Mouse (Mus musculus) megakaryocyte, embryonic 14.5 days (primary cell): ENCODE measurements around the gene Eef1akmt3. TPM values are rescaled to one million over a fixed set of nuclear protein-coding genes. Genes with fewer than 3 reads are reported as not detected.
"Not testable (repeated sequence)": the region's sequence is repeated elsewhere in the genome, so short reads cannot be mapped to it uniquely, and the experiment has no call there.

Experiments
- H3K27me3 ChIP-seq: replicated peaks from 2 replicates; pipeline ENCODE3; 2012; ENCODE audit warnings: inconsistent platforms
- H3K36me3 ChIP-seq: replicated peaks from 2 replicates; pipeline ENCODE3; 2012; ENCODE audit warnings: low read length, inconsistent platforms, mixed read lengths
- H3K4me1 ChIP-seq: 2 replicates; pipeline ENCODE4 v1.6.1; 2012; ENCODE audit warnings: inconsistent platforms
- H3K4me3 ChIP-seq: replicated peaks from 2 replicates; pipeline ENCODE3; 2012; ENCODE audit warnings: moderate library complexity, mild to moderate bottlenecking, inconsistent platforms
- H3K9me3 ChIP-seq: 2 replicates; pipeline ENCODE4 v1.6.1; 2012; ENCODE audit warnings: inconsistent platforms
- FLI1 ChIP-seq: IDR thresholded peaks from 2 replicates; pipeline ENCODE4 v1.6.1; 2012; ENCODE audit warnings: low read length, inconsistent platforms, mixed read lengths
- GATA1 ChIP-seq: IDR thresholded peaks from 3 replicates; pipeline ENCODE4 v1.6.1; 2012; ENCODE audit warnings: mixed read lengths, low read length, inconsistent platforms, borderline replicate concordance
- polyA plus RNA-seq: library from polyadenylated mRNA; stranded (reverse); fragments of >175 nt; gene quantifications from 2 replicates; pipeline ENCODE4 v1.2.3, GENCODE M21; 2012; ENCODE audit warnings: low replicate concordance; ENCODE audit not compliant: insufficient read depth

Eef1akmt3 gene
- polyA plus RNA-seq, 1 experiment, result 0.08 TPM

DNA sequence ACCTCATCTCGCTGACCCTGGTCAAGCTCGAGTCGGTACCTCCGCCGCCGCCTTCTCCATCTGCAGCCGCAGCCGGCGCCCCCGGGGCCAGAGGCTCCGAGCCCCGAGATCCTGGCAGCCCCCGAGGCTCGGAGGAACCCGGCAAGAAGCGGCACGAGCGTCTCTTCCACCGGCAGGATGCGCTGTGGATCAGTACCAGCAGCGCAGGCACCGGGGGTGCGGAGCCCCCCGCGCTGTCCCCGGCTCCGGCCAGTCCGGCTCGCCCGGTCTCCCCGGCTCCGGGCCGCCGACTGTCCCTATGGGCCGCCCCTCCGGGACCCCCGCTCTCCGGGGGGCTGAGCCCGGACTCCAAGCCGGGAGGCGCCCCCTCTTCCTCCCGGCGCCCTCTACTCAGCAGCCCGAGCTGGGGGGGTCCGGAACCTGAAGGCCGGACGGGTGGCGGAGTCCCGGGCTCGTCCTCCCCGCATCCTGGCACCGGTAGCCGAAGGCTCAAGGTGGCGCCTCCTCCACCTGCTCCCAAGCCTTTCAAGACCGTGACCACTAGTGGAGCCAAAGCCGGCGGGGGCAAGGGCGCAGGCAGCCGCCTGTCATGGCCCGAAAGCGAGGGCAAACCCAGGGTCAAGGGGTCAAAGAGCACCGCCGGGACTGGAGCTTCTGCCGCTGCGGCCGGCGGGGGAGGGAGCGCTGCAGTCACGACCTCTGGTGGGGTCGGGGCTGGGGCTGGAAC lies 38.5 kb upstream of the Eef1akmt3 start:
- TF ChIP-seq FLI1 (no peak), GATA1 (no peak)
- H3K27me3 ChIP-seq, result no peaks in the 10 kb centered on the region
- H3K4me1 ChIP-seq, result peaks cover 50% of the 10 kb centered on the region
- H3K4me3 ChIP-seq, result no peak overlapping the region
- peaks cover 6% of the 10 kb centered on the region; the same call in 1 of the 2 replicates for H3K9me3 ChIP-seq
- H3K36me3 ChIP-seq, result peaks cover 72% of the 10 kb centered on the region

DNA sequence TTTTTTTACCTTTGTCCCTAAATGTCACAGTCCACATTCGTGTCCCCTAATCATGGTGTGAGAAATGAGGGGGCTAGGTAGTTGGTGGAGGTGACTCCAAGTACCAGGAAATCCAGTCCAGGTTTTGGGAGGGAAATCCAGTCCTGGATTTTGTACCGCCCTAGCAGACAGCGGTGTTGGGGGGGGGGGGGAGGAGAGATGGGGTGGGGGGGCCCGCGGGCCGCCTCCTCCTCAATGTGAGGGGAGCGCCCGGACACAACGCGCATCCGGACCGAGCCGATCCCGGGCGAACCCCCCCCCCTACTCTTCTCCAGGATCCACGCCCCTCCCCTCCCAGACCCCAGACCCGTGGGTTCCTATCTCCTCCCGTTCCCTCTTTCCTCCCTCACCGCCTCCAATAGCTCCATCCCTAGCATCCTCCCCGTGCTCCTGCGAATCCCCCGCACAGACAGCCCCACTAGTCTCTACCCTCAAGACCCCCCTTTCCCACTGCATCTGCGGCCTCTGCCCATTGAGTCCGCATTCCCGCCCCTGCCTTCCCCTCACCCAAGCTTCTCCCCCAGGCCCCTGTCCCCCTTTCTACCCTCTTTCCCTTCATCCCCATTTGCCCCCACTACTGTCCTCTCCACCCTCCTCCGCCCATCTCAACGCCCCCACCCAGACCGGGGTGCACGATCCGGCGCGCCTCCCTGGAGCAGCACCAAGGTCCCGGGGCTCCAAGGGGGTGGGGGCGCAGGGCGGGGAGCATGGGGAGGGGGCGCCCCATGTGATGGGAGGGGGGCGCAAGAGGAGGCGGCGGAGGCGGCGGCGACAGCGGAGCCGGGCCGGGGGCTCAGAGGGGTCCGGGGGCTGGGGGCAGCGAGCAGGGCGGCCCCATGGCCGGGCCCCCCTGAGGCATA lies 37.6 kb upstream of the Eef1akmt3 start:
- no peak for TF ChIP-seq FLI1
- no peak for TF ChIP-seq GATA1
- Histone ChIP-seq H3K4me1 (peaks cover 51% of the 10 kb centered on the region), H3K4me3 (no peak overlapping the region), H3K9me3 (peaks cover 6% of the 10 kb centered on the region; the same call in 1 of the 2 replicates), H3K36me3 (peaks cover 63% of the 10 kb centered on the region), H3K27me3 (no peaks in the 10 kb centered on the region)

DNA sequence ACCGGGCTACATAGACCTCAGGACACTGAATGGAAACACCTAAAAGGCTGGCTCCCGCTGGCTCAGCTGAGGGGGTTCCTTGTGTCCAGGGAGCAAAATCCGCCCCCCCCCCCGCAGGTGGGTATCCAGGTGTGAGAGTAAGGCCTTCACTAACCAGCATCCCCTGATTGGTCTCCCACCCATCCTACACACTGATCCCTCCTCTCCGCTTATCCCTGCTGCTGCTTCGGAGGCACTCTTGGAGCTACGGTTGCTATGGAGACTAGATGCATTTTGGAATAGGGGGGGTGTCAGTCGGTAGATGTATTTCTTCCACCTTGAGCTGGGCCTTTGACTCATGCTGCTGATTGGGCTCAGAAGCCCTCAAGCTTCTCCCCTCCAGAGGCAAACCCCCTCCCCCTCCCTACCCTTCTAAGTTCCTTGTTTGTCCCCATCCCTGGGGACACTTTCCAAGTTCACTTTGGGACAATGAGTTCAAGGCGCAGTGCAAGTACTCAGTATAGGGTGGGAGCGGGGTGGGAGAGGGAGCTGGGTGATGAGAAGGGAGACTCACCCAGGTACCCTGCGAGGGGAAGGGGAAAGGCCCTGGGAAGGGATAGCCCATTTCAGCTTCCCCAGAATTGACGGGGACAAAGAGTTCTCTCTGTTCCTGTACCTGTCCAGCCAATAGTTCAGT lies 36.8 kb upstream of the Eef1akmt3 start:
- peaks cover 44% of the 10 kb centered on the region for H3K4me1 ChIP-seq

DNA sequence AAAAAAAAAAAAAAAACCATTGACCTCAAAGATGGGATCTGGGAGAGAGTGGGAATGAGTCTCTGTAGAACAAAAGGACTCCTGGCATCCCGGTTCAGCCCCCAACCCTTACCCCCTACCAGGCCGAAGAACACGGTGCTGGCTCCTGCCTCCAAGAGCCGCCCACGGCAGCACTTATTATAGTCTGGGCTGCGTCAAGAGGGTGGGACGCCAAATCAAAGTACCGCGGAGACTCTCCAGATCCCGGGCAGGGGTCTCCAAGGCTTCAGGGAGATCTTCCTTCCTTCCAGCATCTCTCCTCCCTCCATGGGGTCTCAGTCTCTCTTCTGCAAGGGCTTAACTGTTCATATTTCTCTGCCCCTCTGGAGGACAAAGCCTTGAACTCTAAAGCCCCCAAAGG lies 36.2 kb upstream of the Eef1akmt3 start:
- no peak overlapping the region for H3K4me3 ChIP-seq

More for the DNA sequence above, 36.8 kb upstream of the Eef1akmt3 start:
- Histone ChIP-seq H3K4me3 (no peak overlapping the region), H3K27me3 (no peaks in the 10 kb centered on the region), H3K36me3 (peaks cover 55% of the 10 kb centered on the region), H3K9me3 (peaks cover 6% of the 10 kb centered on the region; the same call in 1 of the 2 replicates)
- TF ChIP-seq FLI1 (no peak), GATA1 (no peak)

DNA sequence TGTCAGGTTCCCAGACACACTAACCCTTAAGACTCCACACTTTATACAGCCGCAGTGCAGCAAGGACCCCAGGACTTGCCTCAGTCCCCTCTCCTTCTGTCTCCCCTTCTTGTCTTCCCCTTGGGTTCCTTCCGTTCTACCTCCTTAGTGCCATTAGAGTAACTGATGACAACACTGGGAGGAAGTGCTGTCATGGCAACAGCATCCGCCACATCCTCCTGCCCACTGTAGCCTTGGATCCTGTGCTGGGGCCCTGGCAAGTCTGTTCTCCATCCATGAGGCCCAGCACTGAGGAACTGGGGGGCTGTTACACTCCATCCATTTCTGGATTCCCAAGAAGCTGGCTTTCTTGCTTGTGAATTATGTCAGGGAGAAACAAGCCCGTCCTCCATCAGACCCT lies 34.8 kb upstream of the Eef1akmt3 start:
- Histone ChIP-seq H3K9me3 (peaks cover 6% of the 10 kb centered on the region; the same call in 1 of the 2 replicates), H3K36me3 (peaks cover 35% of the 10 kb centered on the region), H3K27me3 (no peaks in the 10 kb centered on the region), H3K4me1 (peaks cover 43% of the 10 kb centered on the region), H3K4me3 (peak overlapping the region; percentile 95)
- TF ChIP-seq FLI1, result no peak
- TF ChIP-seq GATA1, result no peak

More for the DNA sequence above, 36.2 kb upstream of the Eef1akmt3 start:
- peaks cover 49% of the 10 kb centered on the region for H3K36me3 ChIP-seq
- peaks cover 38% of the 10 kb centered on the region for H3K4me1 ChIP-seq
- TF ChIP-seq FLI1 (no peak), GATA1 (no peak)
- peaks cover 6% of the 10 kb centered on the region; the same call in 1 of the 2 replicates for H3K9me3 ChIP-seq
- no peaks in the 10 kb centered on the region for H3K27me3 ChIP-seq

GRCm38 (mm10) chr10:127075651-127076050 lies 34.3 kb upstream of the Eef1akmt3 start:
- Histone ChIP-seq H3K27me3 (no peaks in the 10 kb centered on the region), H3K36me3 (peaks cover 30% of the 10 kb centered on the region), H3K4me1 (peaks cover 47% of the 10 kb centered on the region), H3K4me3 (peak overlapping the region; percentile 95), H3K9me3 (peaks cover 2% of the 10 kb centered on the region; the same call in 1 of the 2 replicates)
- TF ChIP-seq FLI1 (no peak), GATA1 (no peak)

DNA sequence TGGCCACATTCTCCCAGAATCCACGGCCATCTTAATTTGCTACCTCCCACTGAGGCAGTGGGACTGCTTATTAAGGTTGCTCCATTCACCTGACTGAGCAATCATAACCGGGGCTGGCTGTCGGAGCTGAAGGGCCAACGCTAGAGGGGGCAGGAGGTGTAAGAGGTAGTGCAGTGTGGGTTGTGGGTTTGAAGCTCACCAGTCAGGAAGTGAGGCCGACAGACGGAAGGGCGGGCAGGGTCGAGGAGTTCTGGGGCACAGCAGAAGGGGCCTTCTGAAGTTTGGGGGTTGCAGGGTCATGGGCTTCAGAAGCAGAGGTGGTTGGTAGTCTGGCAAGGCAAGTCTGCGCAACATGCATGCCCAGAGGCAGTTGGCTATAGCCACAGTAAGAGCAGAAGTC lies 33.8 kb upstream of the Eef1akmt3 start, which contains the start of gene Agap2:
Gene Agap2, plus strand, starts transcription at position 205 of the 400 bp plus-strand sequence.
- peak within 1 kb of the TSS; percentile 95 for H3K4me3 ChIP-seq
- H3K4me1 ChIP-seq, result peaks cover 49% of the 10 kb centered on the region
- TF ChIP-seq FLI1 (no peak), GATA1 (no peak)
- no peaks in the 10 kb centered on the region for H3K9me3 ChIP-seq
- H3K27me3 ChIP-seq, result no peaks in the 10 kb centered on the region
- peaks cover 25% of the 10 kb centered on the region for H3K36me3 ChIP-seq

DNA sequence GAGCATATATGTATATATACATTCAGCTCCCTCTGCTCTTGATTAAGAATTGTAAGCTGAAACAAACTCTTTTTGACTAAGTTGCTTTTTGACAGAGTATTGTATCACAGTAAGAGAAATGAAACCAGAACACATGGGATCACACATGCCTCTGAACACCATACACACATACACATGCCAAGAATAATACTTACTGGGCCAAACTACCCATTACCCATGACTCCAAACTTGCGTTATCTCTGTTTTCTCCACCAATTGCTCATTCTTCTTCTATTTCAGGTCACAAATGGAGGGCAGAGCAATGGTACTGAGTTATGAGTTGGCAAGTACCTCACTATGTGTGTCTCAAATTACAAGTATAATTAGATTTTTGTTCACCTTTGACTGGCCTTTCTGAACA lies 32.7 kb upstream of the Eef1akmt3 start:
- Histone ChIP-seq H3K4me3 (no peak overlapping the region), H3K9me3 (no peaks in the 10 kb centered on the region)

GRCm38 (mm10) chr10:127072969-127073368 lies 31.7 kb upstream of the Eef1akmt3 start:
- not testable (repeated sequence) for H3K9me3 ChIP-seq, H3K27me3 ChIP-seq, H3K4me3 ChIP-seq
- H3K36me3 ChIP-seq, result peaks cover 15% of the 10 kb centered on the region
- peaks cover 61% of the 10 kb centered on the region for H3K4me1 ChIP-seq

More for the DNA sequence above, 32.7 kb upstream of the Eef1akmt3 start:
- H3K27me3 ChIP-seq, result no peaks in the 10 kb centered on the region
- peaks cover 57% of the 10 kb centered on the region for H3K4me1 ChIP-seq
- H3K36me3 ChIP-seq, result peaks cover 14% of the 10 kb centered on the region
- TF ChIP-seq GATA1 (no peak), FLI1 (no peak)

DNA sequence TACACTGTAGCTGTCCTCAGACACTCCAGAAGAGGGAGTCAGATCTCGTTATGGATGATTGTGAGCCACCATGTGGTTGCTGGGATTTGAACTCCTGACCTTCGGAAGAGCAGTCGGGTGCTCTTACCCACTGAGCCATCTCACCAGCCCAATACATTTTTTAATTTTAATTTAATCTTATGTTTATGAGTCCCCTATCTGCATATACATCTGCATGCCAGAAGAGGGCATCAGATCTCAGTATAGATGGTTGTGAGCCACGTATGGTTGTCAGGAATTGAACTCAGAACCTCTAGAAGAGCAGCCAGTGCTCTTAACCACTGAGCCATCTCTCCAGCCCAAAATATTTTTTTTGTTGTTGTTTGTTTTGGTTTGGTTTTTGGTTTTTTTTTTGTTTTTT lies 31.0 kb upstream of the Eef1akmt3 start:
- not testable (repeated sequence) for H3K9me3 ChIP-seq, H3K27me3 ChIP-seq, H3K4me3 ChIP-seq
- Histone ChIP-seq H3K36me3 (peaks cover 17% of the 10 kb centered on the region), H3K4me1 (peaks cover 58% of the 10 kb centered on the region)
